Mouse (Mus musculus) kidney, postnatal 0 days (tissue): ENCODE measurements around the gene Pnmal1. TPM values are rescaled to one million over a fixed set of nuclear protein-coding genes. Genes with fewer than 3 reads are reported as not detected.

Experiments
- ATAC-seq: fragments of 200-750 bp; cut with Nextera tagmentation; replicated peaks from 2 replicates; pipeline ENCODE4 v1.8.0; 2017; ENCODE audit warnings: low read depth, moderate number of reproducible peaks, moderate TSS enrichment, moderate library complexity; ENCODE audit not compliant: low FRiP score
- DNase-seq: peaks from one replicate; pipeline ENCODE4 v3.0.0-alpha.2; 2016; ENCODE audit warnings: low spot score
- H3K27ac ChIP-seq: fragments of 300-500 bp; sonication (generic); 2 replicates; pipeline ENCODE4 v1.5.1; 2014; ENCODE audit warnings: mild to moderate bottlenecking
- H3K27me3 ChIP-seq: fragments of 300-500 bp; sonication (generic); 2 replicates; pipeline ENCODE4 v1.6.1; 2014; ENCODE audit warnings: low read length, mixed read lengths; ENCODE audit not compliant: insufficient read depth
- H3K36me3 ChIP-seq: fragments of 300-500 bp; sonication (generic); 2 replicates; pipeline ENCODE4 v1.6.1; 2014; ENCODE audit warnings: low read length, mixed read lengths; ENCODE audit not compliant: insufficient read depth
- H3K4me1 ChIP-seq: fragments of 300-500 bp; sonication (generic); replicated peaks from 2 replicates; pipeline ENCODE4 v1.6.1; 2014; ENCODE audit warnings: antibody characterized with exemption, low read length, mixed read lengths; ENCODE audit not compliant: insufficient read depth
- H3K4me2 ChIP-seq: fragments of 300-500 bp; sonication (generic); 2 replicates; pipeline ENCODE4 v1.6.1; 2014; ENCODE audit warnings: mild to moderate bottlenecking, low read length, moderate library complexity, mixed read lengths
- H3K4me3 ChIP-seq: fragments of 300-500 bp; sonication (generic); replicated peaks from 2 replicates; pipeline ENCODE4 v1.5.1; 2014; ENCODE audit warnings: low read depth, low read length
- H3K9ac ChIP-seq: fragments of 300-500 bp; sonication (generic); 2 replicates; pipeline ENCODE4 v1.6.1; 2014; ENCODE audit warnings: low read depth, low read length
- H3K9me3 ChIP-seq: fragments of 300-500 bp; sonication (generic); replicated peaks from 2 replicates; pipeline ENCODE4 v1.6.1; 2016; ENCODE audit warnings: low read length, inconsistent platforms, mixed read lengths
- CTCF ChIP-seq: IDR thresholded peaks from 2 replicates; pipeline ENCODE4 v1.5.1; 2016; ENCODE audit warnings: antibody characterized with exemption, low read depth, mild to moderate bottlenecking, moderate library complexity
- WGBS: fragments of 180-500 bp; shearing (Covaris S2); extraction: QIAGEN DNeasy Blood & Tissue Kit; methylation state at CpG from one replicate; pipeline ENCODE4 v1.1.7; 2014; 5-methylcytosine and 5-hydroxymethylcytosine counted together
- polyA plus RNA-seq: library from polyadenylated mRNA; unstranded; fragments of >200 nt; fragmentation: Nextera tagmentation; extraction: Ambion mirVana; gene quantifications from 2 replicates; pipeline ENCODE4 v1.2.1, GENCODE M21; 2015

Pnmal1 gene
- polyA plus RNA-seq, 1 experiment from 2014 or later: 0.28 TPM

DNA sequence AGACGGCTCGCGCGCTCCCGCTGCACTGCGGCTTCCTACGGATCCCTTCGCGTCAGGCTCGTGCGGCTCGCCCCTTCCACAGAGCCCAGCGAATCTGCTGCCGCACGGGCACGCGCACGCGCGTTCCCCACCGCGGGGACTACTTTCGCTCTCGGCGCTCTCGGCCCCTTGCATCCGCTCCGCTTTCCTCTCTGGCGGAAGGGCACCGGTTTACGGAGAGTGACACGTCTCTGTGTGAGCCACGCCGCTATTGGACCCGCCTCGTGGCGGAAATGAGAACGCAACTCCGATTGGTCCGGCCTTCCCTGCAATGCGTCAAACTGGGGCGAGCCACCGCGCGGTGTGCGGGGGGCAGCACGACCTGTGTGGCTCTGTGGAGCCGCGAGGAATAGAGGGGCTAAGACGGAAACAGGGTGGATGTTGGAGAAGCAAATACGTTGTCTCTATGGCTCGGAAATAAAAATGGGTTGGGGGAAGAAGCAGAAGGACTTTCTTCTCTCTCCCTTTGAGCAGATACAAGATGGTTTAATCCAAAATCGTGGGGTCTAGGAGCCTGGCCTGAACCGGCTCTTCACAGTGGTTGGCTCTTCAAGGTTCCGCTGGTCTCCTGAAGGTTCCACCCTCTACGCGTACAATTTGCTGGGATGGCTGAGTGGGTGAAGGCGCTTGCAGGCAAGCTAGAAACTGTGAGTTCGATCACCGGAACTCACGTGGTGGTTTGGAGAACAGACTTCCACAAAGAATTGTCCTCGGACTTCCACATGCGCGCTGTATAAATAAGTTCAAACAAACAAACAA, 35.2 kb upstream of the Pnmal1 start, which contains the start of gene Calm3:
Calm3 (minus strand) TSS at position 78 of the 798 bp plus-strand sequence.
- 2% methylated on average over 64 of the region's 64 CpGs for WGBS
- Histone ChIP-seq H3K4me1 (peaks cover 23% of the 10 kb centered on the region), H3K4me2 (peak within 1 kb of the TSS; percentile 94), H3K27ac (peak within 1 kb of the TSS; percentile 97), H3K4me3 (peak within 1 kb of the TSS; percentile 94), H3K9me3 (no peaks in the 10 kb centered on the region), H3K9ac (peak within 1 kb of the TSS; percentile 96), H3K36me3 (peaks cover 8% of the 10 kb centered on the region; the same call in 1 of the 2 replicates), H3K27me3 (no peaks in the 10 kb centered on the region)
- peak; percentile 23; the same call in 1 of the 2 replicates for TF ChIP-seq CTCF
- DNase-seq (peak; percentile 99), ATAC-seq (peak; percentile 94)

DNA sequence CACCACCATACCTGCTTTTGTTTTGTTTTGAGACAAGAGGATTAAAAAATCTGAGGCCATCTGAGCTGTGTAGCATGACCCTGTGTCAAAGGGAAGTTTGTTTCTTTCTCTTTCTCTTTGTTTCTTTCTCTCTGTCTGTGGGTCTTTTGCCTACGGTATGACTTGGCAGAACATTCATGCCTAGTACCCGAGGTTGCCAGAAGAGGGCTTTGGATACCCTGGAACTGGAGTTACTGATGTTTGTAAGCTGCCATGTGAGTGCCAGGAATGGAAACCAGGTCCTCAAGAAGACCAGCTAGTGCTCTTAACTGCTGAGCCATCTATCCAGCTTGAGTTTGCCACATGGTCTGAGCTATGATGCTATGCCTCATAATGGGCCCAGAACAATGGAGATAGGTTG, 31.1 kb upstream of the Pnmal1 start:
- no peaks in the 10 kb centered on the region for H3K9me3 ChIP-seq
- DNase-seq: no peak
- ATAC-seq: no peak
- H3K27ac ChIP-seq: no peak overlapping the region
- H3K27me3 ChIP-seq: no peaks in the 10 kb centered on the region
- no peak overlapping the region for H3K4me3 ChIP-seq
- no peaks in the 10 kb centered on the region for H3K36me3 ChIP-seq
- 52% methylated on average over 2 of the region's 2 CpGs for WGBS
- TF ChIP-seq CTCF: no peak
- H3K4me1 ChIP-seq: no peaks in the 10 kb centered on the region
- H3K9ac ChIP-seq: no peak overlapping the region
- H3K4me2 ChIP-seq: no peak overlapping the region

GRCm38 (mm10) chr7:16930850-16931249, 28.6 kb upstream of the Pnmal1 start:
- H3K9ac ChIP-seq: no peak overlapping the region
- no peaks in the 10 kb centered on the region for H3K9me3 ChIP-seq
- H3K4me3 ChIP-seq: no peak overlapping the region
- no peak for ATAC-seq
- H3K27me3 ChIP-seq: no peaks in the 10 kb centered on the region
- H3K36me3 ChIP-seq: no peaks in the 10 kb centered on the region
- WGBS: 6% methylated on average over 1 of the region's 1 CpGs
- H3K27ac ChIP-seq: no peak overlapping the region
- peak; percentile 66 for DNase-seq
- no peaks in the 10 kb centered on the region for H3K4me1 ChIP-seq
- no peak overlapping the region for H3K4me2 ChIP-seq
- peak; percentile 80 for TF ChIP-seq CTCF

- no peaks in the 10 kb centered on the region for H3K27me3 ChIP-seq
- 19% methylated on average over 14 of the region's 14 CpGs for WGBS
- H3K4me2 ChIP-seq: no peak overlapping the region
- no peak overlapping the region for H3K27ac ChIP-seq
- no peak overlapping the region for H3K9ac ChIP-seq
- peak; percentile 30 for ATAC-seq
- H3K4me3 ChIP-seq: no peak overlapping the region
- TF ChIP-seq CTCF: peak; percentile 91
- no peaks in the 10 kb centered on the region for H3K36me3 ChIP-seq
- DNase-seq: peak; percentile 93
- no peaks in the 10 kb centered on the region for H3K9me3 ChIP-seq
- H3K4me1 ChIP-seq: no peaks in the 10 kb centered on the region
These were observed 27.4 kb upstream of the Pnmal1 start for GRCm38 (mm10) chr7:16931968-16932627.

GRCm38 (mm10) chr7:16932704-16933577, 26.5 kb upstream of the Pnmal1 start:
- ATAC-seq (no peak), DNase-seq (peak; percentile 84)
- Histone ChIP-seq H3K4me3 (no peak overlapping the region), H3K4me2 (no peak overlapping the region), H3K27me3 (no peaks in the 10 kb centered on the region), H3K9ac (no peak overlapping the region), H3K9me3 (no peaks in the 10 kb centered on the region), H3K4me1 (no peaks in the 10 kb centered on the region), H3K36me3 (no peaks in the 10 kb centered on the region), H3K27ac (no peak overlapping the region)
- peak; percentile 83 for TF ChIP-seq CTCF
- WGBS: 35% methylated on average over 14 of the region's 14 CpGs

- no peak for ATAC-seq
- H3K9ac ChIP-seq: no peak overlapping the region
- 50% methylated on average over 4 of the region's 4 CpGs for WGBS
- no peaks in the 10 kb centered on the region for H3K9me3 ChIP-seq
- peak; percentile 43; the same call in 1 of the 2 replicates for TF ChIP-seq CTCF
- H3K4me1 ChIP-seq: no peaks in the 10 kb centered on the region
- H3K4me3 ChIP-seq: no peak overlapping the region
- H3K27ac ChIP-seq: no peak overlapping the region
- H3K27me3 ChIP-seq: no peaks in the 10 kb centered on the region
- no peak for DNase-seq
- H3K36me3 ChIP-seq: no peaks in the 10 kb centered on the region
- H3K4me2 ChIP-seq: no peak overlapping the region
These were observed 22.2 kb upstream of the Pnmal1 start for GRCm38 (mm10) chr7:16937312-16937711.
